Mouse (Mus musculus) natural killer cell, adult 2 months (primary cell): Measurements from ENCODE around the gene Cyp2j6.
"Not testable (repeated sequence)": the region's sequence is repeated elsewhere in the genome, so short reads cannot be mapped to it uniquely, and the experiment has no call there.

Experiments
- DNase-seq, 2 experiments: peaks; one replicate each; pipeline ENCODE4 v3.0.0; 2022; ENCODE audit warnings: low spot score in 2 of 2

Cyp2j6 gene

DNA sequence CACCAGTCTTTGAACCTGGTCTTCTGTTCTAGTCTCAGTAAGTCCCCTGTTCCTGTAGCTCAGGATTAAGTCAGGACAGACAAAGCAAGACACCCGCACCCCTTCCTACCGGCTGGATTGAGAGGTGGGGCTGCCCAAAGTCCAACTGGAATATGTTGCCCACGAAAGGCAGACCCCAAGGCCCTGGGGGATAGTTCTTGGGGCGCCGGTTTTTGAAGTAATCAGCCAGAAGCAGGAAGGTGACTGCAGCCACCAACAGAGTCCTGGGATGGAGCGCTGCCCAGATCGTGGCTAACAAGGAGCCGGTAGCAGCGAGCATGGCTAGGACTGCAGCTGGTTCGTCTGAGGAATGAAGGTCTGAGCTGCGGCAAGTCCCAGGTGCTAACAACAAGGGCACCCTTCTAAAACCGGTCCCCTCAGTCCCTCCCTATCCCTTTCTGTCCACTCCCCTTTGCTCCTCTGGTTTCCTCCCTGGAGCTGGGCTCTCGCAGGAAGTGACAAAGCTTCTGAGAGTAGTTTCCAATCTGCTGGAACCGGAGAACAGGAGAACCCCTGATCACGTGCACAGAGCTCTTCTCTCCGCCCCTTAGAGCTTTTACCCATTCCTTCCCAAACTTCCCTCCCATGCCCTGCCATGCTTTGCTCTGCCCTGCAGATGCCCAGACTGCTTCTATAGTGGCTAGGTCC, at the start of gene Cyp2j6:
Cyp2j6 (minus strand) TSS at position 529 of the 687 bp plus-strand sequence.
- DNase-seq: no peak

DNA sequence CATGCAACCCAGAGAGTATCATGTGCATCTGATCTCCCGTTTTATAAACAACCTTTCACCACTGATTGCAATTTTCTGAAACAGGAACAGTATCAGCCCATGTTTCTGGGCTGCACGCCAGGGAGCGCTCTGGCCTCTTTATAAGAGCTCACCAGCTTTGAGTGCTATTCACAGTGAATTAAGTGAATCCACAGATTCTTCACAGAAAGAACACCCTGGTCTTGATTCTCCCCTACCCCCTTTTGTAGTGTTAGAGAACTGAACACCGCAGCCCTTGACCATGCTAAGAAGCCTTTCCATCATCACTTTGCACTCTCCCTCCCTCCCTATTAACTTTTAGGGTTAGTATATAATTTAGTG, 38.3 kb upstream of the Cyp2j6 start:
- DNase-seq: no peak

DNA sequence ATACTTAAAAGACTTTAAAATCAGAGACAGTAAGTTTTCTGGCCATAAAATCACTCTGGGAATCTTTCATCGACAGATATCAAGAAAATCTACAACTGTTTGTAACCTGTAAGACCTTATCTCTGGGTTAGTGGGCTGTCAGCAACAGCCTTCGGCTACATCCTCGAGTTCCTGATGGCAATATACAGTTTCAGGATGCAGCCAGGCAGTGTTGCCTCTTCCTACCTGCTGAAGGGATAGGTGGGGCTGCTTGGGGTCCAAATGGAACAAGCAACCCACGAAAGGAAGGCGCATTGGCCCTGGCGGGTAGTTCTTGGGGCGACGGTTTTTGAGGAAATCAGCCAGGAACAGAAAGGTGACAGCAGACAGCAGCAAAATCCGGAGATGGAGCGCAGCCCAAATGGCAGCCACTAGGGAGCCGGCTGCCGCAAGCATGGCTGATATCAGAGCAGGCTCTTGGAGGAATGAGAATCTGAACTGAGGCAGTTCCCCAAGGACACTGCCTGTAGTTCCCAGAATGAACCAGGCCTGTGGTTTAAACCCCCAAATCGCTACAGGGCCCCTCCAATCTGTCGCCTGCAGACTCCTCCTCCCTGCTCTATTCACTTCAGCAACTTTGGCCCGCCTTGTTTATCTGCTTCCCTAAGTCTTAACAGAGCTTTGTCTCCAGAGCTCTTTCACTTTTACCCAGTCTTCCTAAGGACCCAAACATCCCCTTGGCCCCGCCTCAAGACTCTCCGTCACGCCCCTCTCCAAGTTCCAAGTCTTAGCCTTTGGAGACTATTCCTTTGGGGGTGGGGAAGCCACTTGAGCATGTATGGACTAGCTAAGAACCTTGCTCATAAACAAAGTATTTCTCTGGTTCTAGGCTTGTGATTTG, 37.7 kb upstream of the Cyp2j6 start, which contains the start of gene Cyp2j9:
Cyp2j9 (minus strand) TSS at position 668 of the 880 bp plus-strand sequence.
- no peak for DNase-seq

DNA sequence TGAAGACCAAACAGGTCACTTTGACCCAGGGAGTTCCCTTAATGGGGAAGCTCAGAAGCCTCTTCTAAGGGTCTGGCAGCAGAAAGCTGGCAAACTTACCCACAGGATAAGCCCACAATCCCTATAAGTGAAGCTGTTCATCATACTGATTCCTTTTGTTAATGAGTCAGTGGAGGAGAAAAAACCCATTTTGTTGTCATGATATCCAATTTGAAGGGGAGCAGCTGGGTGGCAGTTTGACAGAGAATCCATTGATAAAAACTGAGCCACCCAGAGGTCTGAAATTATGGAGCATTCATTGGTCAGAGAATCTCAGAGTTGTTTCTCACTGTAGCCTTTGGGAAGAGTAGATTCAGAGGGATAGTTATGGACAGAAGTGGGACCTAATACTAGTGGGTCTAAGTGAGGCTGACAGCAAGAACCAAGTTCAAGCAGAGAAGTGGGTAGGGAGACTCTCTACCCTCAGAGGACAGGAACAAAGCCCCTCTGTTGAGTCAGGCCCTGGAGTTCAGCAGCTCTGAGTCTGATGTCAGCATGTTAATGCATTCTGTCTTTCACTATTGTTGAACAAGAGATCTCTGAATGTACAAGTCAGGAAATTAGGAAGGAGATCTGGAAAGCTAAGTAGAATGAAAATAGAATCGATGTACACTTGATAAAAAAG, 28.1 kb upstream of the Cyp2j6 start:
- DNase-seq: no peak

DNA sequence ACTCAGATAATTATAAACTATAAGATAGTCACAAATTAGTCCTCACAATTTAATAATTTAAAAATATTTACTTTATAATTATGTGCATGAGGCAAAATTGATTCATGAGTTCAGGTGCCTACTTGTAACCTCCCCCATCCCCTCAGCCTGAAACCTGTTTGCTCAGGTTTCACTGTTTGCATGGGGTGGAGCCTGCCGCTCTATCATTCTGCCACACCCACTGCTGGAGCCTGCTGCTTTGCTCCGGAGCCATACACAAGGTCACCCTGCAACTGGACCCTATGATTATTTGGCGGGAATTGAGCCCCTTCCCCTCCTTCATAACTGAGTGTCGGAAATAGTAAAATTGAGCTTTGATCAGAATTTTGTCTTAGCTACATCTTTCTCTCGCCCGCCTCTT, 26.9 kb upstream of the Cyp2j6 start:
- DNase-seq: not testable (repeated sequence)

DNA sequence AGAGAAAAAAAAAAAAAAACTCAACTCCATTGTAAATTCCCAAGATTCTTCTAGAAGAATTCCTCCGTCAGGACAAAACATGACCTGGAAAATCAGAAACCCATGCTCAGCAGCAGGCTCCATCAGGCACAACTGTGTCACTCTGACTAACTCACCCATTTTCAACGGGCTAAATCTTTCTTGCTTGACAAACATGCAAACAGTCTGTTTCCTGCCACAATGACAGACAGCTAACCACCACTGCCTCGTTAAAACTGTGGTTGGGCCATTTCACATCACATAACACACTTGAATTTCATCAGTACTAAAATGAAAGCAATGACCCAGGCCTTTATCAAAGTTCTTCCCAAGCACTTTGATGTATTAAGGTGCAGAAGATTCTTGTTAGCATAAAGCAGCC, 16.0 kb upstream of the Cyp2j6 start:
- no peak for DNase-seq

DNA sequence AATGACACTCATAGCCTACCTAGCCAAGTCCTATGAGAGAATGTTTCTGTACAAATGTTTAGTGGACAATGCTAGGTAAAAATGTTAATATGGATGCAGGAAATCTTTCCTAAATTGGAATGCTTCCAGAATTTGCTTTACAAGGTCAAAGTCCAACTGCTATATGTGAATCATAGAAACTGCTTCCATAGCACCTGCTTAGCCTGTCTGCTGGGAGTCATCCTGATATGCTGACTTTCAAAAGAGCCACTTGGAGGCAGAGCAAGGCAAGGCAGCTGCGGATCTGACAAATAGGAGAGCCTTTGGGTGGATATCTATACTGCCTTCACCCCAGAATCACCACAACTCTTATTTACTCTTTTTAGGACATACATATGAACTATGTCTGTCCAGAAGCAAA, 14.5 kb upstream of the Cyp2j6 start:
- DNase-seq: no peak

DNA sequence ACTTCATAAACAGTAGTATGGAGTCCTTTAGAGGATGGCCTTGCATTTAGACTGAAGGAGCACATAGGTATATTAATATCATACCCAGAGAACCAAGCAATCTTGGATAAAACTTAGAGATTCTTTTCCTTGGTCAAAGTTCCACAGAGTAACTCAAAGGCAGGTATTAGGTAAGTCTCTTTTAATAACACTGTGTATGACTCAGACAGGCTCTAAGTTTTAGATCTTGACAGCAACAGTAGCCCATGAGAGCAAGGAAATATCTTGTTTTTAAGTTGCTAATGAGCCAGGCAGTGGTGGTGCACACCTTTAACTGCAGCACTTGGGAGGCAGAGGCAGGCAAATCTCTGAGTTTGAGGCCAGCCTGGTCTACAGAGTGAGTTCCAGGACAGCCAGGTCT, 12.3 kb upstream of the Cyp2j6 start:
- DNase-seq: no peak

DNA sequence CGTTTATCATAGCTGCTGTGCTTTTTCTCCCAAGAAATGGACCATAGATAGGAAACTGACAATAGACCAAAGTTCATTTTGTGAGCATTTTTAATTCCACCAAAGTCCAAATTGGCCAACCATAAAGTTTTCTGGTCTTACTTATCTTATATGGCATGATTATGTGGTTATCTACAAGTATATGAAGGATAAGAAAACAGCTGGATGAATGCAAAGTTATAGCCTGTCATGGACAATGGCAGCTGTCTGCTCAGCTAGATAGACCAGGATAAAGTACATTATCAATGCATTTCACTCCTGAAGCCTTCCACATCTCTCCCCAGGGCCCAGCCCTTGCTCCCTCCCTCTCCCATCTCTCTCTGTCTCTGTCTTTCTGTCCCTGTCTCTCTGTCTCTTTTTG, 7.0 kb upstream of the Cyp2j6 start:
- DNase-seq: no peak

DNA sequence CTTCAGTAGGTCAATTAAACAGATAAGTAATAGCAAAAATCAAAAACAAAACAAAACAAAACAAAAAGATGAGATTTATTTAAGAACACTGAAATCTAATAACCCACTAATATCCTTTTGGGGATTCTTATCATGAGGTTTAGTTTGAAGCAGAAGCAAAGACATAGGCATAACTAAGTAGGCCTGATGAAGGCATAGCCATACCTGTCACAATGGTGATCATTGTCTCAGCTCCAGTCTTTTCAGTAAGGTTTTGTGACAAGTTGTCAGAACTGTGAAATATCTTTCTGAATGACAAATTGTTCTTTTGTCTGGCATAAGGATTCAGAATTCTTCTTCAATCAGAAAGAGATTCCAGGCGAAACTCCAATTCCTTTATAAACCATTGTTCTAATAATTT, 6.3 kb upstream of the Cyp2j6 start:
- DNase-seq: no peak

DNA sequence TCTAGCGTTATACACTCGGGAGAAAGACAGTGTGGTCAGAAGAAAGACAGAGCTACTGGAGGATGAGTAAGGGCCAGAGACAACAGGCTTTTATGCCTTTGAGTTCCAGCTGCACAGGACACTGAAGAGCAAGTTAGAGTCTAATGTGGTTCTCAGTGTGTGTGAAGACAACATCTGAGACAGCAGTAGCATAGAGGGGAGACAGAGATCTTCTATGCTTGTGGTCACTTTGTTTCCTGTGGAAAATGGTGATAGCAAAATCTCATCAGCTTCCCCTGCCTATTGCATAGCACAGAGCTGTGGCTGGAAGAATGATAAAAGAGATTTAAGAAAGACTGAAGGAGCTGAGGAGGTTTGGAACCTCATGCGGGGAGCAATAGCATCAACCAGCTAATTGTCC, 1.8 kb downstream of the Cyp2j6 start:
- no peak for DNase-seq

DNA sequence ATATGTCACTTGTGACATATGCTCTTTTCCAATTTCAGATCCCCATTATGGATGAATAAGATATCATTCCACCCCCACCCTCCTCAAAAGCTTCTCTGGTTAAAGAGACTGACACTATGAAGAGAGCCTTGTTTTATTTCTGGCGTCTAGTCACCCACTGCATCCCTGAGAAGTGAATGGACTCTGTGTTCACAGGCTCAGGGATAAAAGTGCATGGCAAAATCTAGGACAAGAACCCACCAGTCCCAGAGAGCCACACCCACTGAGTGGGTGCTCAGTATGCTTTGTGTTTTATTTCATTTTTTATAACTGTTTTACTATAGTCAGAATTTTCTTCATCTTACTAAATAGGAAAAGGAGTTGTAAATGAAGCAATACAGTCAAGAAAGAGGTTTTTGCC, 7.5 kb downstream of the Cyp2j6 start:
- DNase-seq: no peak

DNA sequence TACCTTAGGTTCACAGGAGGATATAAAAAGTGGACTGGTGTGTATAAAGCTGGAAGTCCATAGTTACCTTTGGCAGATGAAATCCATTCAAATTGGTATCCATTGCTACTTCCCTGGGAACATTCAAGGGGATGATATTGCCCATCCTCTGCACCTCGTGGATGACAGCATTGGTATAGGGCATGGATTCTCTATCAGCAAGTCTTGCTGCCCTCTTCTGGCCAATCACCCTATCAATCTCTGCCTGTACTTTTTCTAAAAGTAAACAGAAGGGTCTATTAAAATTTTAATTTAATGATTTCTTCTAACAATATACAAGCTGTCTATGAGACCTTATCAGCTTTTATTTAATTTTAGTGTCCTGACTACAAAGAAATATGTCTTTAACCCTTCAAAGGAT, 27.7 kb downstream of the Cyp2j6 start:
- DNase-seq: no peak

DNA sequence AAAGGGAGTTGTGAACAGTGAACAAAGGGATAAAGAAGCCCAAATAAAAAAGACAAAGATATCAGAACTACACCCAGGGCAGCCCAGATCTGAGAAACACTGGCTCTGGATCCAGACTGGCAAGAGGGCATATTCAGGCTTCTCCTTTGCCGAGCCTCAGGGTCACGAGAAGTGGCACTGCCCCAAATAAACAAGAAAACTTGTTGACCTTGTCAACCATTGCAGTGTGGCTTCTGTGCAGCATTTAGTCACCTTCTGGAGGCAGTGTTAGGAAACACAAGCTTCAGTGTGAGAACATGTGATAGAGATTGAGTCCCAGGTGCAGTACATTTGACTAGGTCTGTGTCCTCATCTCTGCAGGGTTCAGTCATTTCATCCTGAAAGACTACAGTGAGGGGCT, 31.2 kb downstream of the Cyp2j6 start:
- no peak for DNase-seq

DNA sequence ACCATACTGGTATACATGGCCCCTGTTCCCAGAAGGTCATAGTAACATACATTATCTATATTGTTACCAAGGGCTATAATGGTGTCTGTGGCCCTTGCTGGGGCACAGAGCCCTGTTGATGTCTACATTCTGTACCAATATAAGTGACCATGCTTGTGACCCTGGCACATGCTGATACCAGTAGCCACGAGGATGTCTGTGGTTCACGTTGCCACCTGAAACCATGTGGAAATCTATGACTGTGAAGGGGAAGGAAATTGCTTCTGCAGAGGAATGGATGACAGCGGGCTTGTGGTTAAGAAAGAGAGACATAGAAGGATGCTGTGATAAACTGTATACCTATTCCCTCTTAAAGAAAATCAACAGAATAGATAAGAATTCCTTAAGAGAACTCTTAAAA, 43.4 kb downstream of the Cyp2j6 start:
- DNase-seq: no peak

DNA sequence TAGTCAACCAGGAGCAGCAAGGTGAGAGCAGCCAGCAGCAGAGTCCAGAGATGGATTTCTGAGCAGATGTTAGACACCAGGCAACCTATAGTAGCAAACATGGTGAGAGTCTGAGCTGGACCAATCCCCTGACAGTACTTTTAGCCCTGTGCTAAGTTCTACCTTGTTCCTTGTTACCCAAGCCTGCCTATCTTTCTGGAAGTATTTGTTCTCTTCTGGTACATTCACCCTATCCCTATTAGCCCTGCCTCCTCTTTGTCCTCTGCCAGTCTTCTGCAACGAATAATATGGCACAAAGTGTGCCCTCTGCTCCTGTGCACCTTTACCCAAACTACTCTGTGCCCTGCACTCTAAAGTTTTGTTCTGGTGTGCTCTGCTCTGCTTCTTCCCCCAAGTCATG, 46.2 kb downstream of the Cyp2j6 start, which contains the start of gene Cyp2j8:
Cyp2j8 (minus strand) TSS at position 101 of the 400 bp plus-strand sequence.
- no peak for DNase-seq
